Mouse (Mus musculus) ES-E14 (cell line): ENCODE measurements around the gene Ppp1r14c. TPM values are rescaled to one million over a fixed set of nuclear protein-coding genes. Genes with fewer than 3 reads are reported as not detected.

Source experiments
- DNase-seq: peaks from one replicate; pipeline ENCODE4 v3.0.0-alpha.2; 2013; ENCODE audit warnings: low read depth, low spot score
- H3K27ac ChIP-seq: 2 replicates; pipeline ENCODE4 v1.5.1; 2012; ENCODE audit warnings: low read depth, mild to moderate bottlenecking, low read length, moderate library complexity, mixed read lengths; ENCODE audit not compliant: poor library complexity, insufficient read depth, severe bottlenecking
- H3K36me3 ChIP-seq: 2 replicates; pipeline ENCODE4 v1.6.1; 2012; ENCODE audit warnings: mild to moderate bottlenecking, low read length, moderate library complexity, mixed read lengths; ENCODE audit not compliant: control insufficient read depth, poor library complexity, insufficient read depth, severe bottlenecking
- H3K4me1 ChIP-seq, 2 experiments: fragments of 150-350 bp in 1 of 2; sonication (generic) in 1 of 2; 2 replicates each; pipeline ENCODE4 v1.6.1; 2012; ENCODE audit warnings: low read length in 2 of 2, mild to moderate bottlenecking in 1 of 2, mixed read lengths in 1 of 2; ENCODE audit not compliant: control insufficient read depth in 2 of 2, insufficient read depth in 2 of 2, poor library complexity in 1 of 2
- H3K4me3 ChIP-seq, 2 experiments: fragments of 150-350 bp in 1 of 2; sonication (generic) in 1 of 2; 2 replicates each; pipeline ENCODE4 v1.5.1; 2012; ENCODE audit warnings: low read length in 2 of 2, low read depth in 1 of 2, mild to moderate bottlenecking in 1 of 2, mixed read lengths in 1 of 2; ENCODE audit not compliant: insufficient read depth in 1 of 2, poor library complexity in 1 of 2, severe bottlenecking in 1 of 2
- H3K9ac ChIP-seq: 2 replicates; pipeline ENCODE4 v1.6.1; 2012; ENCODE audit warnings: low read depth, mild to moderate bottlenecking, low read length, mixed read lengths; ENCODE audit not compliant: poor library complexity, insufficient read depth, severe bottlenecking
- H3K9me3 ChIP-seq: fragments of 150-350 bp; sonication (generic); 2 replicates; pipeline ENCODE4 v1.6.1; 2012; ENCODE audit warnings: low read depth, mild to moderate bottlenecking, low read length; ENCODE audit not compliant: control insufficient read depth, insufficient read depth
- CHD2 ChIP-seq: IDR thresholded peaks from 2 replicates; pipeline ENCODE4 v1.6.1; 2014; ENCODE audit warnings: mild to moderate bottlenecking, low read depth, low read length, inconsistent platforms
- HCFC1 ChIP-seq: IDR thresholded peaks from 2 replicates; pipeline ENCODE4 v1.6.1; 2012; ENCODE audit warnings: low read length, inconsistent platforms, borderline replicate concordance; ENCODE audit not compliant: insufficient read depth
- MAFK ChIP-seq: IDR thresholded peaks from 2 replicates; pipeline ENCODE4 v1.6.1; 2014; ENCODE audit warnings: mild to moderate bottlenecking, low read depth, low read length, inconsistent platforms; ENCODE audit not compliant: insufficient read depth
- ZC3H11A ChIP-seq: IDR thresholded peaks from 2 replicates; pipeline ENCODE4 v1.6.1; 2012; ENCODE audit warnings: low read depth, mild to moderate bottlenecking, inconsistent platforms, low read length, borderline replicate concordance
- ZNF384 ChIP-seq: IDR thresholded peaks from 2 replicates; pipeline ENCODE4 v1.6.1; 2012; ENCODE audit warnings: low read depth, low read length, inconsistent platforms
- in situ Hi-C, 2 experiments: fragments of 600-800 bp; cut with MboI; formaldehyde crosslinking; loops; one replicate each; pipeline ENCODE4 v1.15.1; 2025; ENCODE audit warnings: low sequenced_read_pairs in 2 of 2, inconsistent platforms in 1 of 2; ENCODE audit not compliant: unreplicated experiment in 2 of 2
- total RNA-seq: library from RNA; depleted of rRNA; stranded (reverse); fragments of 300-350 nt; gene quantifications from 2 replicates; pipeline ENCODE4 v1.2.3, GENCODE M21; 2012

The Ppp1r14c gene
- total RNA-seq, 1 experiment = 0.62 TPM

DNA sequence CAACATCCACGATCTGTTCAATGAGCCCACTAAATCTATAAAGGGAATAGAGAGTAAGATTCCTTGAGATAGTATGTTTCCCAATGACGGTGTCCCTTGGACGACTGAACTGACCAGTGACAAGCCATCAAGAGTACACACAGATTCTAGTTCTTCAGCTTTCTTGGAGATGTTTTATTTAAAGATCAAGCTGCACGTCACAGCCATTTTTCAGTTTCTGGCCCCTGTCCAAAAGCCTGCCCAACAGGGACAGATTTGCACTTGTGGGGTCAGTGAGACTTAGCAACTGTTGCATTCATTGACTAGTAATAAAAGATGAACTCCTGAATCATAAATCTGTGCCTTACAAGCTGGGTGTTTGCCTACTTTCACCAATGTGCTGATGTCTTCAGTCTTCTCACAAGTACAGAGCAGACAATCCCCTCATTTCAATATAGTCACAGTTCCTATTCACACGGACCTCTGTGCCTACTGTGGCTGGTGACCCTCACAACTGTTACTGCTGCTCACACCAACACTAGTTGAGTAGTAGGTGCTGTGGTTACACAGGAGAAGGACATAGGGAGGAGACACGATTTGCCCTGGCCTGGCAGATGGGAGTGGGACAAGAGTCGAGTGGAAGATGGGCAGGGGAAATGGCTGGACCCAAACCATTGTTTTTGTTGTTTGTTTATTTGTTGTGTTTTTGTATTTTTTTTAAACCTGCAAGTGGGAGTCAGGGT, 37.7 kb downstream of the Ppp1r14c start:
- Histone ChIP-seq H3K36me3 (no peaks in the 10 kb centered on the region), H3K4me1 (no peaks in the 10 kb centered on the region), H3K4me3 (no peak overlapping the region), H3K9me3 (no peaks in the 10 kb centered on the region), H3K27ac (no peak overlapping the region), H3K9ac (no peak overlapping the region)
- in situ Hi-C loops = no loop called here
- DNase-seq = no peak
- TF ChIP-seq MAFK (no peak), HCFC1 (no peak), ZNF384 (no peak), ZC3H11A (no peak)

DNA sequence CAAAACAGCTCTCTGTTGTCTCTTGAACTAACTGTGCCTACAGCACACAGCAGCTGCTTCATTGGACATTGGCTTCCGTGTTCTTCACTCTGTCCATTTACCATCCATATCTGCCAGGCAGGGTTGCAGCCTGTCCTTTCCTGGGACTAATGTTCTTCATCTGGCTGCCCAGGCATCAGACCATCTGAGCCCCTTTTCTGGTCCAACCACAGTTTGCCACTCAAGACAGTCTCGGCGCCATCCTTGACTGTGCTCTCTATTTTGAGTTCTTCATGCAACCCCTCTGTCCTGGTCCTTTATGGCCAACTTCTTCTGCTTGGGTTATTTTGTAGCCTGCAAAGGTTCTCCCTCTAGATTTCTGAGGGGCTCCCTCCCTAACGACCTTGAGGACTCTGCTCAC, 38.5 kb downstream of the Ppp1r14c start:
- in situ Hi-C loops = no loop called here
- no peaks in the 10 kb centered on the region for H3K4me1 ChIP-seq
- DNase-seq = no peak

DNA sequence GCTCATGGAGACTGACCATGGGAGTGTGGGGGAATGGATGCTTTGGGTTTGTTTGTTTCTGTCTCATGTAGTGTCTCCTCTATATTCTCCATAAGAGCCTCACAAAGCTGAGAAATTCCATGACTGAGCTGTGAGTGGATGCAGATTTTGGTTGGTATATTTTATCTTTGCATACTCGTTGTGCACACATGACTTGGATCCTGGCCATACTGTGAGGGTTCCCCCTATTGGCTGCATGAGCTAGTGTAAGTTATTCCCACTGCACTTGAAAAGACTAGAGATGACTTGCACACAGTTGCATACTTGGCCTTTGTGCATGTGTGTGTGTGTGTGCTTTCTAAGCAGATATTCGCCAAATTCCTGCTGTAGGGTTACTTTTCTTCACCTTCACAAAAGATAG, 40.4 kb downstream of the Ppp1r14c start:
- TF ChIP-seq ZC3H11A (no peak), MAFK (no peak), HCFC1 (no peak), CHD2 (no peak), ZNF384 (no peak)
- DNase-seq = no peak

More for the DNA sequence above, 38.5 kb downstream of the Ppp1r14c start:
- Histone ChIP-seq H3K27ac (no peak overlapping the region), H3K9me3 (no peaks in the 10 kb centered on the region), H3K36me3 (no peaks in the 10 kb centered on the region), H3K9ac (no peak overlapping the region), H3K4me3 (no peak overlapping the region)
- no peak for TF ChIP-seq HCFC1
- TF ChIP-seq ZNF384 = no peak
- no peak for TF ChIP-seq ZC3H11A
- no peak for TF ChIP-seq MAFK
- no peak for TF ChIP-seq CHD2

DNA sequence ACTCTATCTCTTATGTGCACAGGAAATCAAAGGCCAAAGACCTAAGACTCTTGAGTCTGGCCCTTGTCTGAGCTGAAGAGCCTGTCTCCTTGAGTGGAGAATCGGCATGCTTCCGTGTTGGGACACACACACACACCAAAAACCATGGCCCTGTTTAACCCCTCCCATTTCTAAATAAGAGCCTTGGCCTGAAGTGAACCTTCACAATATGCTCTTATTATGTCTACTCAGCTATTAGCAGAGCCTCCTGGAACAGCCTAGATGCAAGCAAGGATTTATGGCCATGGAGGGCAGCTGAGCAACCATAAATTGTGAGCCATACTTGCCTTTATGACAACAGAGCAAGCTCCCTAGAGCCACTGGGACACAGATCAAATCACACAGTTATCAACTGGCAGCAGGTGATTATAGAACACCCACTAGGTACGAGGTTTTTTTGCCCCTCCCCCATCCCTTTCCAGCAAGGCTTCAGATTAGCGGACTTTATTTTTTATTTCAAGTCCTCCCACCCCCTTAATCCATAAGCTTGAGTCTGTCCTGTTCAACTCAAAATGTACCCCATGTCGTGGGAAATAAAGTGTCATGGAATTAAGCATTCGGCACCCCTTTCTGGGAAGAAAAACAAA, 42.3 kb downstream of the Ppp1r14c start:
- in situ Hi-C loops = no loop called here
- H3K4me3 ChIP-seq = no peak overlapping the region
- TF ChIP-seq ZNF384 (no peak), CHD2 (no peak), HCFC1 (no peak), MAFK (no peak), ZC3H11A (no peak)
- DNase-seq = no peak
- H3K9me3 ChIP-seq = no peaks in the 10 kb centered on the region
- H3K4me1 ChIP-seq = no peaks in the 10 kb centered on the region
- no peak overlapping the region for H3K27ac ChIP-seq
- H3K36me3 ChIP-seq = no peaks in the 10 kb centered on the region
- H3K9ac ChIP-seq = no peak overlapping the region

More for the DNA sequence above, 40.4 kb downstream of the Ppp1r14c start:
- no peaks in the 10 kb centered on the region for H3K9me3 ChIP-seq
- no peaks in the 10 kb centered on the region for H3K4me1 ChIP-seq
- no peak overlapping the region for H3K27ac ChIP-seq
- no peak overlapping the region for H3K4me3 ChIP-seq
- H3K9ac ChIP-seq = no peak overlapping the region
- no peaks in the 10 kb centered on the region for H3K36me3 ChIP-seq
- in situ Hi-C loops = no loop called here
